Mouse (Mus musculus) limb, embryonic 14.5 days (tissue): Measurements from ENCODE around the gene Lrrc55. TPM values are rescaled to one million over a fixed set of nuclear protein-coding genes. Genes with fewer than 3 reads are reported as not detected.

Experiments
- ATAC-seq: fragments of 200-750 bp; cut with Nextera tagmentation; 2 replicates; pipeline ENCODE4 v1.8.0; 2017; ENCODE audit warnings: low read depth, moderate number of reproducible peaks, moderate TSS enrichment; ENCODE audit not compliant: low FRiP score
- DNase-seq: peaks from one replicate; pipeline ENCODE4 v3.0.0-alpha.2; 2015; ENCODE audit warnings: low spot score
- H3K27ac ChIP-seq: fragments of 300-500 bp; sonication (generic); replicated peaks from 2 replicates; pipeline ENCODE4 v1.5.1; 2014; ENCODE audit warnings: low read depth, mild to moderate bottlenecking, low read length, moderate library complexity, mixed read lengths
- H3K27me3 ChIP-seq: fragments of 300-500 bp; sonication (generic); 2 replicates; pipeline ENCODE4 v1.6.1; 2014; ENCODE audit warnings: low read length, mixed read lengths; ENCODE audit not compliant: control insufficient read depth, insufficient read depth
- H3K36me3 ChIP-seq: fragments of 300-500 bp; sonication (generic); 2 replicates; pipeline ENCODE4 v1.6.1; 2014; ENCODE audit warnings: mild to moderate bottlenecking, low read length, moderate library complexity, mixed read lengths; ENCODE audit not compliant: control insufficient read depth, insufficient read depth
- H3K4me1 ChIP-seq: fragments of 300-500 bp; sonication (generic); 2 replicates; pipeline ENCODE4 v1.6.1; 2014; ENCODE audit warnings: antibody characterized with exemption, low read length, mixed read lengths; ENCODE audit not compliant: control insufficient read depth, insufficient read depth
- H3K4me2 ChIP-seq: fragments of 300-500 bp; sonication (generic); replicated peaks from 2 replicates; pipeline ENCODE4 v1.6.1; 2014; ENCODE audit warnings: low read depth, mild to moderate bottlenecking, low read length, moderate library complexity; ENCODE audit not compliant: severe bottlenecking
- H3K4me3 ChIP-seq: fragments of 300-500 bp; sonication (generic); replicated peaks from 2 replicates; pipeline ENCODE4 v1.5.1; 2014; ENCODE audit warnings: low read length
- H3K9ac ChIP-seq: fragments of 300-500 bp; sonication (generic); 2 replicates; pipeline ENCODE4 v1.6.1; 2014; ENCODE audit warnings: mild to moderate bottlenecking, low read depth, low read length, moderate library complexity; ENCODE audit not compliant: severe bottlenecking
- H3K9me3 ChIP-seq: fragments of 300-500 bp; sonication (generic); 2 replicates; pipeline ENCODE4 v1.6.1; 2016; ENCODE audit warnings: low read length; ENCODE audit not compliant: control insufficient read depth
- POLR2A ChIP-seq: fragments of 200-500 bp; IDR thresholded peaks from 2 replicates; pipeline ENCODE4 v1.8.0; 2012; ENCODE audit warnings: inconsistent platforms, mild to moderate bottlenecking, moderate library complexity, borderline replicate concordance; ENCODE audit not compliant: insufficient read depth, insufficient read length; ENCODE audit errors: extremely low read depth
- WGBS: fragments of 180-500 bp; shearing (Covaris S2); extraction: QIAGEN DNeasy Blood & Tissue Kit; methylation state at CpG from one replicate; pipeline ENCODE4 v1.1.7; 2014; 5-methylcytosine and 5-hydroxymethylcytosine counted together
- polyA plus RNA-seq, 2 experiments: library from polyadenylated mRNA; depleted of rRNA in 1 of 2; stranded (reverse) in 1 of 2; unstranded in 1 of 2; fragments of >200 nt; fragmentation: Nextera tagmentation in 1 of 2; extraction: Ambion mirVana in 1 of 2; gene quantifications; 2 replicates each; pipeline versions ENCODE4 v1.2.1 to v1.2.3; 2012 to 2014

The Lrrc55 gene
- polyA plus RNA-seq, 2 experiments: 1.0 to 1.3 TPM

GRCm38 (mm10) chr2:85230771-85231511, 33.9 kb upstream of the Lrrc55 start:
- Histone ChIP-seq H3K9ac (no peak overlapping the region), H3K4me3 (no peak overlapping the region), H3K4me1 (0 out of 2 replicates have a peak, but pooled peaks cover 2% of the 10 kb centered on the region), H3K9me3 (no peaks in the 10 kb centered on the region), H3K4me2 (no peak overlapping the region), H3K36me3 (no peaks in the 10 kb centered on the region), H3K27me3 (no peaks in the 10 kb centered on the region), H3K27ac (no peak overlapping the region)
- no peak for DNase-seq
- 64% methylated on average over 4 of the region's 4 CpGs for WGBS
- ATAC-seq: no peak
- TF ChIP-seq POLR2A: no peak

- H3K9me3 ChIP-seq: no peaks in the 10 kb centered on the region
- no peak for TF ChIP-seq POLR2A
- no peak overlapping the region for H3K27ac ChIP-seq
- 0 out of 2 replicates have a peak, but pooled peaks cover 5% of the 10 kb centered on the region for H3K4me1 ChIP-seq
- WGBS: 66% methylated on average over 3 of the region's 3 CpGs
- H3K4me2 ChIP-seq: no peak overlapping the region
- H3K9ac ChIP-seq: no peak overlapping the region
- DNase-seq (no peak), ATAC-seq (no peak)
- no peaks in the 10 kb centered on the region for H3K36me3 ChIP-seq
- H3K4me3 ChIP-seq: no peak overlapping the region
- H3K27me3 ChIP-seq: no peaks in the 10 kb centered on the region
These were observed 32.6 kb upstream of the Lrrc55 start for GRCm38 (mm10) chr2:85229606-85230005.

GRCm38 (mm10) chr2:85227816-85228335, 30.9 kb upstream of the Lrrc55 start:
- H3K4me2 ChIP-seq: no peak overlapping the region
- 89% methylated on average over 3 of the region's 3 CpGs for WGBS
- H3K27me3 ChIP-seq: no peaks in the 10 kb centered on the region
- H3K9me3 ChIP-seq: no peaks in the 10 kb centered on the region
- no peak overlapping the region for H3K9ac ChIP-seq
- no peak overlapping the region for H3K27ac ChIP-seq
- H3K36me3 ChIP-seq: no peaks in the 10 kb centered on the region
- DNase-seq: no peak
- 0 out of 2 replicates have a peak, but pooled peaks cover 10% of the 10 kb centered on the region for H3K4me1 ChIP-seq
- no peak for ATAC-seq
- no peak overlapping the region for H3K4me3 ChIP-seq
- no peak for TF ChIP-seq POLR2A

GRCm38 (mm10) chr2:85224221-85225179, 27.5 kb upstream of the Lrrc55 start:
- no peak for ATAC-seq
- DNase-seq: peak; percentile 7
- Histone ChIP-seq H3K9me3 (no peaks in the 10 kb centered on the region), H3K4me1 (0 out of 2 replicates have a peak, but pooled peaks cover 8% of the 10 kb centered on the region), H3K27me3 (no peaks in the 10 kb centered on the region), H3K36me3 (no peaks in the 10 kb centered on the region), H3K4me3 (no peak overlapping the region), H3K27ac (no peak overlapping the region), H3K9ac (no peak overlapping the region), H3K4me2 (peak overlapping the region; percentile 36)
- WGBS: 39% methylated on average over 17 of the region's 17 CpGs
- no peak for TF ChIP-seq POLR2A

GRCm38 (mm10) chr2:85216606-85217005, 19.6 kb upstream of the Lrrc55 start:
- no peak overlapping the region for H3K4me3 ChIP-seq
- H3K9me3 ChIP-seq: no peaks in the 10 kb centered on the region
- no peaks in the 10 kb centered on the region for H3K4me1 ChIP-seq
- no peak for ATAC-seq
- no peak overlapping the region for H3K4me2 ChIP-seq
- no peaks in the 10 kb centered on the region for H3K27me3 ChIP-seq
- TF ChIP-seq POLR2A: no peak
- no peaks in the 10 kb centered on the region for H3K36me3 ChIP-seq
- DNase-seq: no peak
- H3K9ac ChIP-seq: no peak overlapping the region
- no peak overlapping the region for H3K27ac ChIP-seq
